Mouse (Mus musculus): Measurements from ENCODE around the gene Gpc5.

The Gpc5 gene

GRCm38 (mm10) chr14:115371131-115371530, 279.1 kb downstream of the Gpc5 start:
- DNase-seq: no peak

DNA sequence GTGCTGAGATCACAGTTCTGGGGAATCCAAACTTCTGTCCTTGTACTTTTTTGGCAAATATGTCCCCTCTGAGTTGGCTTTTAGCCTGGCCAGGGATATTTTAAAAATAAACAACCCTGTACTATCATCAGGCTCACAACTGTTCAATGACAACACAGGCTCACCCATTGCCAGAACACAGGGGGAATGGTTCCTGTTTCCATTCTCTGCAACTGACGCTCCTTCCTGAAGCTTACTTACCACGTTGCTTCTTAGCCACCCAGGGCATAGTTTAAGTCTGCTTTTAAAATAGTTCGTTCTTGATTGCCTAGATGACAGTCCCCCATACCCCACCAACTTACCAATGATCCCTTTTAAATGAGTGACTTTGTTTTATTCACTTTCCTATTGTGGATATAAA, 299.8 kb downstream of the Gpc5 start:
- DNase-seq: no peak

DNA sequence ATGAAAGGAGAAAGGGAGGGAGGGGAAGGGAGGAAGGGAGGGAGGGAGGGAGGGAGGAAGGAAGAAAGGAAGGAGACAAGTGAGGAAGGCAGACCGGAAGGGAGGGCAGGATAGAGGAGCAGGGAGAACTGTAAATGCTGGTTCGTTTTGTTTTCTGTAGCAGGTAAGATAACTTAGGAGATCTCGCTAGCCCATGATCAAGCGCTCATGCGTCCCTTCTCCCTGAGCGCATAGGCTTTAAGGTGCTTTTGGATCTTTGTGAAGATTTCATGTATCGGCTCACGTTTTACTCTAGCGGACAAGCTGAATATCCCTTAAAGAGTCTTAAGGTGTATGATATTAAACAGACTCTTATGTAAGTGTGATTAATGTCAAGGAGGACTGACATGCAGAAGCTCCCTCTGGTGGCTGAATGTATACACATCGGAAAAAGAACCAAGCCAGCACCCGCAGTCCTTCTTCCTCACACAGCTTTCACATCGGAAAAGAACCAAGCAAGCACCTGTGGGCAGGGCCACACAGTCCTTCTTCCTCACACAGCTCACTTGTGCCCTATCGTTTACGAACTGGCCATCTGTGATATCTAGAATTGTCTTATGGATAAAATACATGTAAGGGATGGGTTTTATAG, 301.0 kb downstream of the Gpc5 start:
- peak; percentile 41 for DNase-seq

GRCm38 (mm10) chr14:115406596-115406995, 314.6 kb downstream of the Gpc5 start:
- no peak for DNase-seq

- DNase-seq: peak; percentile 36
Measured at GRCm38 (mm10) chr14:115407309-115407930, 315.4 kb downstream of the Gpc5 start.

- DNase-seq: peak; percentile 39
Measured at GRCm38 (mm10) chr14:115410881-115411280, 318.9 kb downstream of the Gpc5 start.

- DNase-seq: peak; percentile 39
Measured at GRCm38 (mm10) chr14:115411513-115412174, 319.6 kb downstream of the Gpc5 start.

DNA sequence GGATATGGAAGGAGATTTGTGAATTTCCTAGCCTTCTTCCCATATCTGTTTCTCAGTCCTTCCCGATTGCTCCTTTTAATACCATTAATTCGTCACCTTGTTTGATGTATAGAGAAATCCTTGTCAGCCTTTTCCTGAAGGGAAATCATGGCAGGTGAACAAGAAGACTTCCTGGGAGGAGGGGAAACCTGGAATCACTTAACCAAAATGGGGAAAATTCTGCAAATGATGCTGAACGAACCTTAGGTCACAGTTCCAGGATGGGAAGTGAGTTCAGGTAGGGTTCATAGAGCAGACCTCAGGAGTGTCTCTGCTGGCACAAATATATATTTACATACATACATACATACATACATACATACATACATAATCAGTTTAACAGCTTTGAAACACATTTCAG, 320.8 kb downstream of the Gpc5 start:
- DNase-seq: no peak

GRCm38 (mm10) chr14:115413429-115413828, 321.4 kb downstream of the Gpc5 start:
- peak; percentile 70 for DNase-seq

DNA sequence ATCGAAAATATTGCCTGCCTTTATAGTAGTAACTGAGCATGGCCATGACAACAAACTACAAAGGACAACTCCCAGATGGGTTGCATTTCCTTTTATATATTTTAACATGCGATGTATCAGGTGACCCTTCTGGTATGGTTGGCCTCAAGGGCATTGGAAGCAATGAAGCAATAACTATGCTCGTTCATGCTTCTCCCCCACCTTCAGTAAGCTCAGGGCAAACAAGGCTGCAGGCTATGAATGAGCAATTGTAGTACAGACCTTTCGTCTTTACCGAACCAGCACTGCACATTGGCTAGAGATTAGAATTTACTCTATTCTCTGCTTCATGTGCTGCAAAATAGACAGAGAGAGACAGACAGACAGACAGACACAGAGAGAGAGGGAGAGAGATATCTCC, 322.5 kb downstream of the Gpc5 start:
- DNase-seq: peak; percentile 41

GRCm38 (mm10) chr14:115431967-115432366, 340.0 kb downstream of the Gpc5 start:
- DNase-seq: no peak

DNA sequence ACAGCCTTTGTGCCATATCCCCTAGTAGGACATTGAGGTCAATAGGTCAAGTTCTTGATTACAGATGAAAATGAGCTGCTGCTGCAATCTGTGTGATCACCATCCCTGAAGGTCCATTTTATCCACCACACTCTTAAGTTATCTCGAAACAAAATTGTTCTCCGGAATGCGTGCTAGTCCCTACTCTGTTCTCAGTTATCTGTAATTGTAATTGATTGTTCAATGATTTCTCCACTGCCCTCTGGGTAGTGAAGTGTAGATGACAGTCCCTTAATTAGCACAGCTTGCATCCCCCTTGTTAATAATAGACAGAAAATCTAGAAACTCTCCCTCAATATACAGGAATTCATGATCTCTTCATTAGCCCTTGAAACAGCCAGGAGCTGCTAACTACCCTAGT, 340.4 kb downstream of the Gpc5 start:
- DNase-seq: no peak

DNA sequence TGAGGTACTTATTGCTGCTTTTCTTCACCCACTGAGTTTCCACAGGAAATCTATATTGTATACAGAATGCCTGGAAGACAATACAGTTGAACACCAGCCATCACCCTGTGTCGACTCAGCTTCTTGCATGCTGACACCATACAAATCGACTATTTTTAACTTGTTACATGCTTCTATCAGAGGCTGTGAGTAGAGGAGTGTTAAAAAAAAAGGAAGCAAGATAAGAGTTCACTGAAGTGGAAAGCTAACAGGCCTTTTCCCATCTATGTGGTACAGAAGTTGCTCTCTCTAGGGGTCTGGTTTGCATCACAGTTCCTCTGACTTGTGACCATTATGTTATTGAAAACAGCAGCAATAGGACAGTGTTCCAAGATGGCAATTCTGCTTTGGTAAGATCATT, 344.6 kb downstream of the Gpc5 start:
- no peak for DNase-seq

- DNase-seq: peak; percentile 43
Measured at GRCm38 (mm10) chr14:115444789-115445770, 353.1 kb downstream of the Gpc5 start.

- no peak for DNase-seq
Measured at GRCm38 (mm10) chr14:115450938-115451337, 358.9 kb downstream of the Gpc5 start.

DNA sequence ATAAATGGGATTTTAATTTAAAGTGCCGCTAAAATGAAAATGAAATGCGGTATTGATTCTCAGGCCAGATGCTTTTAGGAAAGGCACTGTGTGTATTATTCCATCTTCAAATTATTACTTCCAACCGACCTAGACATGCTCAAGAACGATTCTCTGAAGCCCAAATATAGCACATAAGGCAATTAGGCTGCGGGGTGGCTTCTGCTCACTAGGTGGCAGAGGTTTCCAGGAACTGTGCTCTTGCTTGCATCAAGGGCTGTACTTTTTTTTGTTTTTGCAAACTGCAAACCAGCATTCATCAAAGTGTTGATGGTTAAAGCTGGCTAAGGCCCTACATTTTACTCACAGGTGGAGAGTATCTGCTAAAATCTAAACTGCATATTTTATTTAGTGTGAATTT, 375.9 kb downstream of the Gpc5 start:
- DNase-seq: no peak

DNA sequence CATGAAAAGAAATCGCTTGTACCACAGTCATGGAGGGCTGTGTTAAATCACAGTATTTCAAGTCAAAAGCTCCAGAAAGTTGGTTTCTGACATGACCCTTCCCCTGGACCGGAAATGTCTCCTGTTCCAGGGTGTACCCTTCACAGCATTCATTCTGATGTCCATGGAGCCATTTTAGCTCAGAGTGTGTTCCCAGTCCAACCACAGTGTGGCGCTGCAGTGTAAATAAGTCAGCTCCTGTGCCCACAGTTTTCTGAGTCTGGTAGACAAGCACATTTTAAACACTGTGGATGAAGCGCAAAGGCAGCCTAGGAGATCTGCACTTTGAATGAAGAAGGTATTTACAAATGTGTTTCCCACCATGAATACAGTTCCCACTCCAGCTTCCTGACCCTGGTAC, 383.2 kb downstream of the Gpc5 start:
- peak; percentile 10 for DNase-seq

DNA sequence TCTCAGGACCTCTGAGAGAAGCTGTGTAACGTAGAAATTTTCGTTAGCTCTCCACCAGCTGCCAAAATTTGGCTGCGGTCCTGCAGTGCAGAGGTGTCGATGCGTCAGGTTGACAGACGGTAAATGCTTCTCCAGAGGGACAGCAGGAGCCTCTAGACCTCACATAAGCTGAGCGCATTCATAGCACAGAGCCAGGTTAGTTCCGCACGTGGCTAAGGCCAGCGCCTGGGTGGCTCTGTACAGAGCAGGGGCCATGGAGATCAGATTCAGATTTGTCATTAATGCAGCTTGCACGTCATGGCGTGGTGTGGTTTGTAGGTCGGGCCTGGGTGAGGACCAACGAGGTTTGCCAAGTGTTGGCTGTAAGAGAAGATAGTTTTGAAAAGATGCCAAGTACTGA, 385.3 kb downstream of the Gpc5 start:
- DNase-seq: no peak

- no peak for DNase-seq
Measured at GRCm38 (mm10) chr14:115485090-115485489, 393.1 kb downstream of the Gpc5 start.

- DNase-seq: no peak
Measured at GRCm38 (mm10) chr14:115500794-115501193, 408.8 kb downstream of the Gpc5 start.

GRCm38 (mm10) chr14:115546516-115547282, 454.7 kb downstream of the Gpc5 start:
- no peak for DNase-seq

DNA sequence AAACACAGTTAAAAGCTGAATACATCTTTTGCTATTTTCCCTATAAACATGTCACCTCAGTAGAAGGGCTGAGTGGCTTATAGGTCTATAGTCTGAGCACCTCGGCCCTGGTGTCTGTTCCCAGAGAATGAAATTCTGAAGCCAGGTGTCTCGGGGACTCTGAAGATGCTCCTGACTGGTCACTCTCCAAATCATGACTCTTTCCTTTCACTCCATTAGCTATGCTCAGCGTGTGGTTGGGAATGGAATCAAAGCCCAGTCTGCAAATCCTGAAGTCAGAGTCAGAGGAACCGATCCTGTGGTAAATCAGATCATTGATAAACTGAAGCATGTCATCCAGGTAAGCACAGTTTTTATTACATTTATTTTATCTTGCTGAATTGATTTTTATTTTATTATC, 460.0 kb downstream of the Gpc5 start:
- DNase-seq: no peak

Measured in kidney, adult 11 months (tissue).